Mouse (Mus musculus) myocyte (in vitro differentiated cells): ENCODE results near the gene Max.

ENCODE experiments used
- E2F4 ChIP-seq: IDR thresholded peaks from one replicate; pipeline ENCODE4 v1.6.1; 2011; ENCODE audit warnings: mild to moderate bottlenecking, control low read depth, moderate library complexity; ENCODE audit not compliant: insufficient read depth
- MYOD1 ChIP-seq, 3 experiments: IDR thresholded peaks; one replicate each; pipeline ENCODE4 v1.6.1; 2011; ENCODE audit warnings: control low read depth in 2 of 3, low read depth in 2 of 3, mild to moderate bottlenecking in 2 of 3, moderate library complexity in 1 of 3; ENCODE audit not compliant: insufficient read length in 2 of 3, control insufficient read depth in 1 of 3
- POLR2A ChIP-seq: IDR thresholded peaks from one replicate; pipeline ENCODE4 v1.6.1; 2011; ENCODE audit warnings: low read depth, mild to moderate bottlenecking, control low read depth, moderate library complexity; ENCODE audit not compliant: insufficient read length

DNA sequence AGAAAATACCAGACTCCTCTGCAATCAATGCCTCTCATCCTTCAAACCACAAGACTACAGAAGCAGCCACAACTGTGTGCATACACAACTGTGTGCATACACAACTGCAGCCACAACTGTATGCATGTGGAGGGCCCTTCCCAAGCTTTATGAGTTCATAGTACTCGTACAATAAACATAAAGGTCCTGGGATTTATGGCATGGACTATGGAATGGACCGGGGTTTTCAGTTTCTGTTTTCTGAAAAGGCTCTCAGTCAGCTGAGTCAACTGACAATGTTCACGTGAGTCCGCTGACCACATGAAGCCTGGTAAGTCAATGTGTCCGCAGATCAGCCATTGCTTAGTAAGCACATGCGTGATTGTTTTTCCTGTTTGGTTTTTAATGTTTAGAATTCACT, 18.5 kb downstream of the Max start:
- TF ChIP-seq E2F4 (no peak), POLR2A (no peak), MYOD1 (IDR thresholded peaks at IDR 0.05; ENCODE audit: control insufficient read depth in 1 of 3, insufficient read length in 2 of 3, low read depth in 2 of 3) (no peak)
